Mouse (Mus musculus): ENCODE data around the gene Ezh1. TPM values are rescaled to one million over a fixed set of nuclear protein-coding genes. Genes with fewer than 3 reads are reported as not detected.

The Ezh1 gene
- polyA plus RNA-seq (2012; rRNA removed), result 8.9 and 9.4 TPM in 2 replicates

DNA sequence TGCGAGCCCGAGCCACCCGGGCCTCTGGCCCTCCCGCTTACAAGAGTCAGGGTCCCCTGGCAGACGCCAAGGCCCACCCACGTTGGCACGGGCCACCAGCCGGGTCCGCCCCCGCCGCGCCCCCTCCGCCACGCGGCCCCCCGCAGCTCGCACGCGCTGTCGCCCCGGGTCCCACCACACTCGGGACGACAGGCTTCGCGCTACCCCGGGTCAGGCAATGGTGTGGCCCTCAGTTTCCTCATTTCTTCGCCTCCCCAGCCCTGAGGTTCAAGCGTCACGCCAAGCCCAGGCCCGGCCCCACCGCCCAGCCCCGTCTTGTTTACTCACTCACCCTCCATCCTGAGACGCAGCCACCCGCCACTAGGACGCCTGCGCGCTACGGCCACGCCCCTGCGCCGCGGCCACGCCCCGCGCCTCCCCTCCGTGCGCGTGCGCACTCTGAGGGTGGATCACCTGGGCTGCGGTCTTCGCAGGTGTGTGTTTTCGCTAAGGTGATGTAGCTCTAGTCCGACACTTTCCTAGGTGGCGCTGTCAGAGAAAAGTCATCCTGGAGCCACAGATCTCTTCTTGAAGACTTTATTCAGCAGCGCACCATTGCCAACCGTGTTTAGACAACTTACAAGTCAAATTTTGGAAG, at the start of gene Ezh1:
TSS of gene Ezh1 (minus strand) at position 399 of the 637 bp plus-strand sequence.

DNA sequence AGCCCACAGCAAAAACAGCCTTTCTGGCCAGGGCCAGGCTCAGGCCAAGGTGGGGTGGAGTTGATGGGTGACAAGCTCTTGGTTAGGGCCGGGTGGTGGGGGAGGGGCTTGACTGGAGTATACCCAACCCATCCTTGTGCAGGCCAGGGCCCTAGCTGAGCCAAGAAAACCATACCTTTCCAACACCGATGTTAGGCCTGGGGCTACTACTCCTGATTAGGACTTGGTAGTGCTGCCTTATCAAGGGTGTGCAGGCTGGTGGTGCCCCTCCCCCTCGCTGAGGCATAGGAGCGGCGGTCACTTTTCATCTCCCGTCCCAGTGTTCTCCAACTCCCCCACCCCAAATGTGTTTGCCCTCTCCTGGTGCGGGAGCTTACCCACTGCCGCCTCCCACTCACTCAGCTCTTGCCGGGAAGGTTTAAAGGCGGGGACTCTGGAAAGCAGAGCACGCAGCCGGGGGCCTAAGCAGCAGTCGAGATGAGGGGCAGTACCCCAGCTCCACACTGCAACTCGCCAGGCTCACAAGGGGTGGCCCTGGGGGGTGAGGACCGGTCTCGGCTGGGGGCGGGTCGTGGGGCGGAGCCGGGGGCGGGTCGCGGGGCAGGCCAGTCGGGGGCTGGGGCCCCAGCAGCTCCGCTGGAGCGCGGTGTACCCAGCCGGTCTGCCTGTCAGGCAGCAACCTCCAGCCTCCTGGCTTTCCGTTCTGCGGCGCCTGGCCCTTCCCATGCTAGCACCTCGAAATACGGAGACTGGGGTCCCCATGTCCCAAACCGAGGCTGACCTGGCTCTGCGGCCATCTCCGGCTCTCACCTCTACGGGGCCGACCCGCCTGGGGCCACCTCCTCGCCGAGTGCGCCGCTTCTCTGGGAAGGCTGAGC, 33.9 kb upstream of the Ezh1 start, which contains the start of gene Wnk4:
TSS of gene Wnk4 (plus strand) at position 620 of the 878 bp plus-strand sequence.

DNA sequence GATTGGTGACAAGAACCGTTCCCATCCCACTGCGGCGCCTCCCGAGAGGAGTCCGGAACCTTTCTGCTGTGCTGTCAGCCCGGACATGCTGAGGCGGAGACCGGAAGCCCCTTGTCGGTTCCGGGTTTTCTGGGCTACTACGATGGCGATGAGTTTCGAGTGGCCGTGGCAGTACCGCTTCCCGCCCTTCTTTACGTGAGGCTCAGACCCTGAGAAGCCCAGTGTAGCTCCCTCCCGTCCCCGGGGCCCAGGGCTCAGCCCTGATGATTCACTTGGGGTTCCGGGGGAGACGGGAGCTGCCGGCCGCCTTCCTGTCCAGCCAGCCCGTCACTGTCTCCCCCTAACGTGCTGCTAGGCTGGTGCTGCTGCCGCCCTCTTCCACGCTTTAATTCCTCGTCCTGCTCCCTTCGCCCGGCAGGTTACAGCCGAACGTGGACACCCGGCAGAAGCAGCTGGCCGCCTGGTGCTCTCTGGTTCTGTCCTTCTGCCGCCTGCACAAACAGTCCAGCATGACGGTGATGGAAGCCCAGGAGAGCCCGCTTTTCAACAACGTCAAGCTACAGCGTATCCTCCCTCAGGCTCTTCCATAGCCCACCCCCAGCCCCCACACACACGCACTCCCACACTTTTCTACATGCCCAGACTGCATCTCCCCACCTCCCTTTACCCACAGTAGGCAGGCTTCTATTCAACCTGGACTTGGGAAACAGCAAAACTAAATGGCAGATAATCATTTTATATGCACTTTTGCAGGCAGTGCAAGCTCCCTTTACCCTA, 27.5 kb upstream of the Ezh1 start, which contains the start of gene Vps25:
TSS of gene Vps25 (plus strand) at position 95 of the 777 bp plus-strand sequence.

DNA sequence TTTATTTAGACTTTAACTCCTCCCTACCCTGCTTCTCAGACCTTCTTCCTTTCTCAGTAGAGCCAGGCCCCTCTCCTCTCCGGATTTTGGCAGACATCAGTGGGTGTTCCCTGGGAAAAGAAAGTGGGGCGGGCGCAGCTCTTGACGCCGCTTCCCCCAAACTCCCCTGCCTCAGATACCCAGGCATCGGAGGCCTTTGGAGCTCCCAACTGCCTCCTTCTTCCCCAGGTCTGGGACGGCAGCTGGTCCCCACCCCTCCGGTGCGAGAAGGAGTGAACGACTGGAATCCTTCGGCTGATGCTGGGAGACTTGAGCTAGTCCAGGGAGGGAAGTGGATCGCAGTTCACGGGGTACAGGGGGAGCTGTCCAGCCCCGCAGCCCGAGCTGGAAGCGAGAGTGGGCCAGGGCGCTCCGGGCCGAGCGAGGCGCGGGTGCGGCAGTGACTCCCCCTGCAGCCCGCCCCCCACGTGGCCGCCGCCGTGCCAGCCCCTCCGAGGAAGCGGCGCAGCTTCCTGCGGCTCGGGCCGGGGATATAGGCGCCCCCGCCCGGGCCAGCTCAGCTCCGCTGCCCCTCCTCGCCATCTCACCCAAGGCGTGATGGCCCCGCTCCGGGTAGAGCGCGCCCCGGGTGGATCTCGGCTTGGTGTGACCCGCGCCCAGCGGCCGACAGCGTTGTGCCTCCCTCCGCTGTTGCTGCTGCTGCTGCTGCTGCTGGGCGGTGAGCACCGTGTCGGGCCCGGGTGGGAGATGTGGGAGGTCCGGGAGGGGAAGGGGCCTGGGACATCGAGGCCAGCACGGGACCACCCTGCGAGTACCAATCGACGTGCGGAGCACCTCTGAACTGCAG, 19.8 kb upstream of the Ezh1 start, which contains the start of gene Ramp2:
TSS of gene Ramp2 (plus strand) at position 174 of the 847 bp plus-strand sequence.

DNA sequence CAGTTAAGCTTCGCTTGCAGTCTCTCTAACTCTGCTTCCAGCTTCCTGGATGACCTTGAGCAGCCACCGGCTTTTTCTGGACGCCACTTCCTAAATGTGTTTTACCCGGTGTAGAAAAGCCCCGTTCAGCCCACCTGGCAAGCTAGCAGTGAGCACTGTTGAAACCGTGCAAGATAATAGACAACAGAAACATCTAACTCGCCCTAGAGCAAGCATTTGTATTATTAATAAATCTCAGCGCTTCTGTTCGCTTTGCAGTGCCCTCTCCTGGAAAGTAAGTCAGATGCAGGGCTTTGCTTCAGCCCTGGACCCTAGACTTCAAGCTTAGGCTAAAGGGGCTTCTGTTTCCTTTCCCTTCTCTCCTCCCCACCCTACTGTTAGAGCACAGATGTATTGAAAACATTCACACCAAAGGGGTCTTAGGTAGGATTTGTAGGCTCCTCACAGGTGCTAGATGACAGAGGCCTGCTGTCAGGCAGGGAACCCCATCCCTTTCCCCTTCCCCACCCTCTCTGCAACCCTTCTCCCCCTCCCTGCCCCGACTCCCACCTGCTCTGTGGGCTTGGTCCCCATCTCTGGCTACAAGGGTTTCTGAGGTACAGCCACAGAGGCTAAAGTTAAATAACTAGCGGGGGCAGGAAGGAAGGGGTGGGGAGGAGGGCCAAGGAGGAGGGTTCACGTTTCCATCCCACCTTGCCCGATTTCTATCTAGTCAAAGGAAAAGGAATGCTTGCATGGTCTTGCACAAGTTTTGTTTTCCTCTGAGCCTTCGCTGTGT, 51.2 kb downstream of the Ezh1 start, which contains the start of gene Ccr10:
TSS of gene Ccr10 (minus strand) at position 593 of the 778 bp plus-strand sequence.

DNA sequence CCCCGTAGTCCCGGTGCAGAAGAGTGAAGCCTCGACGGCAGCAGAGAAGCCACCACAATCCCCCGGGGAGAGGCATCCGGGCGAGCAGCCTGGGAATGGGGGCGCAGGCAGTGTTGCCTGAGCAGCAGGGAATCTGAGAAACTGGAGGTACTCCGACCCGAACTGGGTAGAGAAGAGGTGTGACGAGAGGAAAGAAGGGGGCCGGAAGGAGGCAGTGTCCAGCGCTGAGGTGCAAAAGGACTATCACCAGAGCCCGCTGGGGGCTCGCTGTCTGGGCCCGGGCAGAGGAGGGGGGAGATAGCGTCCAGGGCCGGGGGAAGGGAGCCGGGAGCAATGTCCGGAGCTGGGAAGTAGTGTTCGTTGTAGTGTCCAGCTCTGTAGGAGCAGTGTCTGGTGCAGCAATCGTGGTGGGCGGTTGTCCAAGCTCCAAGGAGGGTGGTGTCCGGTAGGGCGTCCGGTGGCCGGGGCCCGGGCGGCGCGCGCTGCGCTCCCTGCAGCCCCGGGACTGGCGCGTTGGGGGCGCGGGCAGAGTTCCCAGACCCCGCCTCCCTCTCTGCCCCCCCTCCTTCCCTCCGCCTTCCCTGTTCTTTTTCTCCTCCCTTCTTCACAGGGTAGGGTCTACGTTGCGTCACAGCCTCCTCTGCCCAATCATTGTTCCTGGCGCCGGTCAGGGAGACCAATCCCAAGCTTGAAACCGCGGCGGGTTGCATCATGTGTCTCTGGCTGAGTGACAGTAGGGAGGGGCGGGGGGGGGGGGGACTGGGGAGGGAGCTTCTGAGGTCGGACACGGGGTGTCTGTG, 55.3 kb downstream of the Ezh1 start, which contains the start of gene Plekhh3:
TSS of gene Plekhh3 (minus strand) at position 541 of the 800 bp plus-strand sequence.

GRCm38 (mm10) chr11:101170354-101170810, 55.9 kb downstream of the Ezh1 start, which contains the start of gene Cntnap1:
Gene Cntnap1 (plus strand): TSS chr11:101170523.

GRCm38 (mm10) chr11:101155728-101156371, 70.4 kb downstream of the Ezh1 start, which contains the start of gene Tubg2:
Gene Tubg2 (plus strand): TSS chr11:101155907.

Other genes starting within 250 kb of the Ezh1 start
- gene Atp6v0a1, start 217.0 kb downstream of the Ezh1 start, polyA plus RNA-seq (2012; rRNA removed), result 28.4 and 31.1 TPM in 2 replicates
- 2.9 and 3.4 TPM in 2 replicates for gene Naglu, start 156.5 kb downstream of the Ezh1 start, polyA plus RNA-seq (2012; rRNA removed)
- 0.16 and 0.29 TPM in 2 replicates for gene Hsd17b1, start 148.1 kb downstream of the Ezh1 start, polyA plus RNA-seq (2012; rRNA removed)
- 13.9 and 16.1 TPM in 2 replicates for gene Coasy, start 143.9 kb downstream of the Ezh1 start, polyA plus RNA-seq (2012; rRNA removed)
- 16.2 and 18.2 TPM in 2 replicates for gene Mlx, start 139.2 kb downstream of the Ezh1 start, polyA plus RNA-seq (2012; rRNA removed)
- 17.9 and 19.9 TPM in 2 replicates for gene Psmc3ip, start 131.0 kb downstream of the Ezh1 start, polyA plus RNA-seq (2012; rRNA removed)
- 18.0 and 21.8 TPM in 2 replicates for gene Retreg3, start 106.6 kb downstream of the Ezh1 start, polyA plus RNA-seq (2012; rRNA removed)
- gene Tubg1, start 106.5 kb downstream of the Ezh1 start, polyA plus RNA-seq (2012; rRNA removed), result 8.7 and 13.8 TPM in 2 replicates
- gene Tubg2, start 70.6 kb downstream of the Ezh1 start, polyA plus RNA-seq (2012; rRNA removed), result 0.08 and 0.11 TPM in 2 replicates
- 0.14 and 0.15 TPM in 2 replicates for gene Cntnap1, start 55.9 kb downstream of the Ezh1 start, polyA plus RNA-seq (2012; rRNA removed)
- gene Plekhh3, start 55.1 kb downstream of the Ezh1 start, polyA plus RNA-seq (2012; rRNA removed), result 0.95 and 0.97 TPM in 2 replicates
- gene Ccr10, start 51.0 kb downstream of the Ezh1 start, polyA plus RNA-seq (2012; rRNA removed), result not detected in 2 replicates
- gene Ramp2, start 19.6 kb upstream of the Ezh1 start, polyA plus RNA-seq (2012; rRNA removed), result 13.0 and 15.1 TPM in 2 replicates
- 34.6 and 40.2 TPM in 2 replicates for gene Vps25, start 27.2 kb upstream of the Ezh1 start, polyA plus RNA-seq (2012; rRNA removed)
- 5.2 and 5.4 TPM in 2 replicates for gene Wnk4, start 34.1 kb upstream of the Ezh1 start, polyA plus RNA-seq (2012; rRNA removed)
- 0.37 and 0.56 TPM in 2 replicates for gene Cntd1, start 52.5 kb upstream of the Ezh1 start, polyA plus RNA-seq (2012; rRNA removed)
- 50.7 and 59.2 TPM in 2 replicates for gene Coa3, start 52.7 kb upstream of the Ezh1 start, polyA plus RNA-seq (2012; rRNA removed)
- 67.0 and 70.3 TPM in 2 replicates for gene Becn1, start 75.8 kb upstream of the Ezh1 start, polyA plus RNA-seq (2012; rRNA removed)
- gene Psme3, start 89.8 kb upstream of the Ezh1 start, polyA plus RNA-seq (2012; rRNA removed), result 111 and 131 TPM in 2 replicates
- gene Aoc2, start 98.6 kb upstream of the Ezh1 start, polyA plus RNA-seq (2012; rRNA removed), result 3.2 and 5.2 TPM in 2 replicates
- gene Aoc3, start 104.1 kb upstream of the Ezh1 start, polyA plus RNA-seq (2012; rRNA removed), result 0.17 and 0.24 TPM in 2 replicates
- gene G6pc, start 141.1 kb upstream of the Ezh1 start, polyA plus RNA-seq (2012; rRNA removed), result 0.01 TPM in 2 replicates
- 26.3 and 29.3 TPM in 2 replicates for gene Aarsd1, start 191.2 kb upstream of the Ezh1 start, polyA plus RNA-seq (2012; rRNA removed)
- gene Gm27029, start 198.3 kb upstream of the Ezh1 start, polyA plus RNA-seq (2012; rRNA removed), result 1.2 and 1.4 TPM in 2 replicates
- gene Rundc1, start 198.6 kb upstream of the Ezh1 start, polyA plus RNA-seq (2012; rRNA removed), result 3.4 and 4.2 TPM in 2 replicates
- gene Ptges3l, start 198.9 kb upstream of the Ezh1 start, polyA plus RNA-seq (2012; rRNA removed), result 0.92 and 1.4 TPM in 2 replicates
- gene Rpl27, start 215.8 kb upstream of the Ezh1 start, polyA plus RNA-seq (2012; rRNA removed), result 934 and 1,025 TPM in 2 replicates
- 19.6 and 24.0 TPM in 2 replicates for gene Ifi35, start 221.9 kb upstream of the Ezh1 start, polyA plus RNA-seq (2012; rRNA removed)
- gene Rnd2, start 238.5 kb upstream of the Ezh1 start, polyA plus RNA-seq (2012; rRNA removed), result 2.7 and 3.3 TPM in 2 replicates
- gene Vat1, start 239.8 kb upstream of the Ezh1 start, polyA plus RNA-seq (2012; rRNA removed), result 8.3 and 9.3 TPM in 2 replicates